Mouse (Mus musculus): ENCODE data around the gene Kars. TPM values are rescaled to one million over a fixed set of nuclear protein-coding genes. Genes with fewer than 3 reads are reported as not detected.

Gene Kars
- polyA plus RNA-seq (2012; fragmentation: generic; extraction: Trizol) = 199 TPM

DNA sequence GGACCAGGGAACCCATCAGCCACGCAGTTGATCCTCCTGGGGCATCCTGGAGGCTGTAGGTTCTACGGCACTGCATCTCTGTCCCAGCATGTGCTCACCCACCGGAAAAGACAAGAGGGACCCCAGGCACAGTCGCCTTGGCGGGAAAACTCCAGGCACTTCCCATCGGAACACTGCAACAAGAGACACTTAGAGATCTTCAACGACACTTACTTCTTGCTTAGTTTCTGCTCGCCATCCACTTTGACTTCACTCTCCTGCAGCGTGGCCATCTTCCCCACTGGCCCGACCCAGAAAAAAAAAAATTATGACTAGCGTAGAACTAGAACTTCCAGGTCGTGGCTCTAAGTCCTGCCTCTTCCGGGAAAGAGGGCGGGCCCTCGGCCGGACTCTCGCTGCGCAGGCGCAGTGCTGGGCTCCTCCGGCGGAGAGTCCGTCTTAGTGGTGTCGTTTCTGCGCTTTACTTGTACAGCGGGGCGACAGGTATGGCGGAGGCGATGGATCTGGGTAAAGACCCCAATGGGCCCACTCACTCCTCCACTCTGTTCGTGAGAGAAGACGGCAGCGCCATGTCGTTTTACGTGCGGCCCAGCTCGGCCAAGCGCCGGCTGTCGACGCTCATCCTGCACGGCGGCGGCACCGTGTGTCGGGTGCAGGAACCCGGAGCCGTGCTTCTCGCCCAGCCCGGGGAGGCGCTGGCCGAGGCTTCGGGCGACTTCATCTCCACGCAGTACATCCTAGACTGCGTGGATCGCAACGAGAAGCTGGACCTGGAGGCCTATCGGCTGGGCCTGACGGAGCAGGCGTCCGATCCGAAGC is at the start of gene Kars, which contains the start of gene Terf2ip:
Gene Kars (minus strand): TSS at position 327 of the 819 bp plus-strand sequence.
Gene Terf2ip (plus strand): TSS at position 402 of the 819 bp plus-strand sequence.
- Histone ChIP-seq H3K79me2 (ENCODE audit: control insufficient read depth, insufficient read depth) (peaks cover 62% of the 10 kb centered on the region), H3K27me3 (ENCODE audit: control insufficient read depth, insufficient read depth, insufficient read length) (no peaks in the 10 kb centered on the region), H3ac (ENCODE audit: control insufficient read depth, insufficient read length) (peak within 1 kb of the TSS; percentile 70), H3K36me3 (ENCODE audit: control insufficient read depth, insufficient read depth) (no peaks in the 10 kb centered on the region), H3K4me3 (peak within 1 kb of the TSS; percentile 87), H3K4me2 (ENCODE audit: low read depth) (peak within 1 kb of the TSS; percentile 87)
- TF ChIP-seq MYOG (IDR thresholded peaks at IDR 0.05; ENCODE audit: control insufficient read depth in 1 of 3, insufficient read depth in 1 of 3, insufficient read length in 2 of 3, low read depth in 2 of 3) (peak in 1 of 3 experiments; percentile 31), POLR2AphosphoS2 (IDR thresholded peaks at IDR 0.05; ENCODE audit: insufficient read length, low read depth) (peak; percentile 89), TCF12 (IDR thresholded peaks at IDR 0.05; ENCODE audit: insufficient read depth, poor library complexity, severe bottlenecking) (no peak), MAX (IDR thresholded peaks at IDR 0.05; ENCODE audit: low read depth) (no peak), MYOD1 (IDR thresholded peaks at IDR 0.05; ENCODE audit: control insufficient read depth in 1 of 3, insufficient read length in 2 of 3, low read depth in 2 of 3) (peak in 1 of 3 experiments; percentile 14), CEBPB (IDR thresholded peaks at IDR 0.05; ENCODE audit: insufficient read depth, poor library complexity, severe bottlenecking) (no peak), TCF3 (IDR thresholded peaks at IDR 0.05; ENCODE audit: insufficient read length, low read depth) (no peak), SRF (IDR thresholded peaks at IDR 0.05; ENCODE audit: control insufficient read depth, insufficient read length, low read depth) (peak; percentile 47), USF1 (IDR thresholded peaks at IDR 0.05; ENCODE audit: low read depth) (no peak), POLR2A (IDR thresholded peaks at IDR 0.05; ENCODE audit: insufficient read length, low read depth) (peak; percentile 92), REST (IDR thresholded peaks at IDR 0.05; ENCODE audit: insufficient read depth, insufficient read length) (no peak), E2F4 (IDR thresholded peaks at IDR 0.05; ENCODE audit: insufficient read depth) (no peak)

DNA sequence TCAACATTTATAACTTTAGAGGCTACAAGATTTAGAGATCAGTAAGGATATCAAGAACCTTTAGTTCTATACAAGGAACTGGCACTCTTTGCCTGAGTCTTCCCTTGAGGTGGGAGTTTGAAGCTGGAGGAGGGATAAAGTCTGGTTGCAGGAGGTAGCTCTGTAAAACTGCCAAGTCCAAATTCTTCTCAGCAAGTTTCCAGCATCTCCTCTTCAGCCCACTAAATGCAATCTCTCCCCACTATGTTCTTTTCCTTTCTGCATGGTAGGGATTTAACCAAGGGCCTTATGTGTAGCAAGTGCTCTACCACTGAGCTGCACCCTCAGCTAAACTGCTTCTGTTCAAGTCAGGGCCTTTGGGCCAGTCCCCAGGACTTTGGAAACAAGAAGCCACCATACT is 43.3 kb upstream of the Kars start:
- Histone ChIP-seq H3K36me3 (ENCODE audit: control insufficient read depth, insufficient read depth) (no peaks in the 10 kb centered on the region), H3K4me3 (no peak overlapping the region), H3ac (ENCODE audit: control insufficient read depth, insufficient read length) (no peak overlapping the region), H3K27me3 (ENCODE audit: control insufficient read depth, insufficient read depth, insufficient read length) (peaks cover 11% of the 10 kb centered on the region), H3K4me2 (ENCODE audit: low read depth) (no peak overlapping the region), H3K79me2 (ENCODE audit: control insufficient read depth, insufficient read depth) (no peaks in the 10 kb centered on the region)
- TF ChIP-seq TCF3 (IDR thresholded peaks at IDR 0.05; ENCODE audit: insufficient read length, low read depth) (no peak), USF1 (IDR thresholded peaks at IDR 0.05; ENCODE audit: low read depth) (no peak), CEBPB (IDR thresholded peaks at IDR 0.05; ENCODE audit: insufficient read depth, poor library complexity, severe bottlenecking) (no peak), MYOG (IDR thresholded peaks at IDR 0.05; ENCODE audit: control insufficient read depth in 1 of 3, insufficient read depth in 1 of 3, insufficient read length in 2 of 3, low read depth in 2 of 3) (no peak), TCF12 (IDR thresholded peaks at IDR 0.05; ENCODE audit: insufficient read depth, poor library complexity, severe bottlenecking) (no peak), MAX (IDR thresholded peaks at IDR 0.05; ENCODE audit: low read depth) (no peak), POLR2AphosphoS2 (IDR thresholded peaks at IDR 0.05; ENCODE audit: insufficient read length, low read depth) (no peak), REST (IDR thresholded peaks at IDR 0.05; ENCODE audit: insufficient read depth, insufficient read length) (no peak), E2F4 (IDR thresholded peaks at IDR 0.05; ENCODE audit: insufficient read depth) (no peak), SRF (IDR thresholded peaks at IDR 0.05; ENCODE audit: control insufficient read depth, insufficient read length, low read depth) (no peak), POLR2A (IDR thresholded peaks at IDR 0.05; ENCODE audit: insufficient read length, low read depth) (no peak), MYOD1 (IDR thresholded peaks at IDR 0.05; ENCODE audit: control insufficient read depth in 1 of 3, insufficient read length in 2 of 3, low read depth in 2 of 3) (no peak)

DNA sequence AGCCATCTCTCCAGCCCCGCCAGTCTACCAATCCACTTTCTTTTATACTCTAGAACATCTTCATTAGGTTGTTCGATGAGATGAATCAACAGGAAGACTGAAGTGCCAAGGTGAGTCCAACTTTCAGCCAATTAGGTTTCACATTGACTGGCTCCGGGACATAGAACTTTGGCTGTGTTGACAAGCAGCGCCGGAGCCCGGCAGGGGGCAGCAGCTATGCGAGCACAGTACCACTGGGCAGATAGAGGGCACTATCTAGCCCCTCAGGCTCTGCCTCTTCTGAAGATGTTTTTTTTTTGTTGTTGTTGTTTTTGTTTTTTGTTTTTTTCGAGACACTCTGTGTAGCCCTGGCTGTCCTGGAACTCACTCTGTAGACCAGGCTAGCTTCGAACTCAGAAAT is 40.4 kb upstream of the Kars start:
- H3K79me2 ChIP-seq (ENCODE audit: control insufficient read depth, insufficient read depth) = no peaks in the 10 kb centered on the region
- H3K36me3 ChIP-seq (ENCODE audit: control insufficient read depth, insufficient read depth) = no peaks in the 10 kb centered on the region
- no peak overlapping the region for H3ac ChIP-seq (ENCODE audit: control insufficient read depth, insufficient read length)
- no peak overlapping the region for H3K4me3 ChIP-seq
- peaks cover 11% of the 10 kb centered on the region for H3K27me3 ChIP-seq (ENCODE audit: control insufficient read depth, insufficient read depth, insufficient read length)
- H3K4me2 ChIP-seq (ENCODE audit: low read depth) = no peak overlapping the region
- TF ChIP-seq MAX (IDR thresholded peaks at IDR 0.05; ENCODE audit: low read depth) (no peak), MYOG (IDR thresholded peaks at IDR 0.05; ENCODE audit: control insufficient read depth in 1 of 3, insufficient read depth in 1 of 3, insufficient read length in 2 of 3, low read depth in 2 of 3) (no peak), REST (IDR thresholded peaks at IDR 0.05; ENCODE audit: insufficient read depth, insufficient read length) (no peak), POLR2A (IDR thresholded peaks at IDR 0.05; ENCODE audit: insufficient read length, low read depth) (no peak), TCF3 (IDR thresholded peaks at IDR 0.05; ENCODE audit: insufficient read length, low read depth) (no peak), MYOD1 (IDR thresholded peaks at IDR 0.05; ENCODE audit: control insufficient read depth in 1 of 3, insufficient read length in 2 of 3, low read depth in 2 of 3) (no peak), POLR2AphosphoS2 (IDR thresholded peaks at IDR 0.05; ENCODE audit: insufficient read length, low read depth) (no peak), E2F4 (IDR thresholded peaks at IDR 0.05; ENCODE audit: insufficient read depth) (no peak), TCF12 (IDR thresholded peaks at IDR 0.05; ENCODE audit: insufficient read depth, poor library complexity, severe bottlenecking) (no peak), SRF (IDR thresholded peaks at IDR 0.05; ENCODE audit: control insufficient read depth, insufficient read length, low read depth) (no peak), CEBPB (IDR thresholded peaks at IDR 0.05; ENCODE audit: insufficient read depth, poor library complexity, severe bottlenecking) (no peak), USF1 (IDR thresholded peaks at IDR 0.05; ENCODE audit: low read depth) (no peak)

DNA sequence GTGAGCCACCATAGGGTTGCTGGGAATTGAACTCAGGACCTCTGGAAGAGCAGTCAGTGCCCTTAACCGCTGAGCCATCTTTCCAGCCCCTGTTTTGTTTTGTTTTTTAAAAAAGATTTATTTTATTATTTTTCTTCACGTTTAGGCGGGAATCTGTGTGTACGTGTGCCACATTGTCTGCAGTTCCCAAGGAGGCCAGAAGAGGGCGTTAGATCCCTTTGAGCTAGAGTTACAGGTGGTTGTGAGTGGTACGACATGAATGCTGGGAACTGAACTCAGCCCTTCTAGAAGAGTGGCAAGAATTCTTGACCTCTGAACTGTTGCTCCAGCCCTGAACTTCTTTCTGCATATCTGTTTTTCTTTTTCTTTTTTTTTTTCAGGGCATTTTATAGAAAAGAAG is 38.9 kb upstream of the Kars start:
- no peak overlapping the region for H3K4me2 ChIP-seq (ENCODE audit: low read depth)

More for the DNA sequence above, 38.9 kb upstream of the Kars start:
- Histone ChIP-seq H3K36me3 (ENCODE audit: control insufficient read depth, insufficient read depth) (no peaks in the 10 kb centered on the region), H3ac (ENCODE audit: control insufficient read depth, insufficient read length) (no peak overlapping the region), H3K27me3 (ENCODE audit: control insufficient read depth, insufficient read depth, insufficient read length) (peaks cover under 1% of the 10 kb centered on the region), H3K79me2 (ENCODE audit: control insufficient read depth, insufficient read depth) (no peaks in the 10 kb centered on the region), H3K4me3 (no peak overlapping the region)
- TF ChIP-seq REST (IDR thresholded peaks at IDR 0.05; ENCODE audit: insufficient read depth, insufficient read length) (no peak), MAX (IDR thresholded peaks at IDR 0.05; ENCODE audit: low read depth) (no peak), TCF12 (IDR thresholded peaks at IDR 0.05; ENCODE audit: insufficient read depth, poor library complexity, severe bottlenecking) (no peak), USF1 (IDR thresholded peaks at IDR 0.05; ENCODE audit: low read depth) (no peak), E2F4 (IDR thresholded peaks at IDR 0.05; ENCODE audit: insufficient read depth) (no peak), MYOD1 (IDR thresholded peaks at IDR 0.05; ENCODE audit: control insufficient read depth in 1 of 3, insufficient read length in 2 of 3, low read depth in 2 of 3) (no peak), TCF3 (IDR thresholded peaks at IDR 0.05; ENCODE audit: insufficient read length, low read depth) (no peak), SRF (IDR thresholded peaks at IDR 0.05; ENCODE audit: control insufficient read depth, insufficient read length, low read depth) (no peak), CEBPB (IDR thresholded peaks at IDR 0.05; ENCODE audit: insufficient read depth, poor library complexity, severe bottlenecking) (no peak), MYOG (IDR thresholded peaks at IDR 0.05; ENCODE audit: control insufficient read depth in 1 of 3, insufficient read depth in 1 of 3, insufficient read length in 2 of 3, low read depth in 2 of 3) (no peak)
